In the genomic region with DNA sequence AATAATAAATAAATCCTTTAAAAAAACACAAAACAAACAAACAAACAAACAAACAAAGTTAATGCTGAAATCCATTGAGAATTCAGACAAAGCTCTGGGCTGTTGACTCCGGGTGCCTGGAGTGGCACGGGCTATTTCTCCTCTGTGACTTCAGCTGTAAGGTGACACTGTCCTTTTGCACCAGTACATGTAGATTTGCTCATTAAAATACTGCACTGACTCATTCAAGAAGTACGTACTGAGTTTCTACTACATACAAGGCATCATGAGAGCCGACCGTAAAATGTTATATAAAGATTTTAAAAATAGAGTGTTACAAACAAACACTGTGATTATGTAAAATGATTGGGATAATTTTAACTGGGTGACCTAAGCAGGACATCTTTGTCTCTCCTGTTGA, we compare ENCODE assay signal across 16 mouse cellular contexts.
"Had no signal": no experiment of that assay in that cellular context is flagged by ENCODE, and none has a peak within 500 bp of the region (broad histone marks: within the 10 kb centered on the region; RNA-seq: fewer than 3 reads in every experiment).

No protein-coding gene starts in this region.

- ATAC-seq: midbrain, embryonic 16.5 days had no signal

- H3K4me2 ChIP-seq: lung, embryonic 14.5 days; midbrain, embryonic 12.5 days; neural tube, embryonic 13.5 days; neural tube, embryonic 15.5 days had no signal

- H3K9me3 ChIP-seq: midbrain, embryonic 10.5 days; midbrain, embryonic 12.5 days; neural tube, embryonic 13.5 days; neural tube, embryonic 15.5 days had no signal

- H3K27ac ChIP-seq: midbrain, embryonic 10.5 days; midbrain, embryonic 12.5 days; neural tube, embryonic 13.5 days; neural tube, embryonic 15.5 days had no signal

- H3K9ac ChIP-seq: lung, embryonic 14.5 days; midbrain, embryonic 12.5 days; neural tube, embryonic 13.5 days; neural tube, embryonic 15.5 days had no signal

- DNase-seq: lung, adult 18-20 months; lung, embryonic 14.5 days; lung, postnatal 10 days; lung, postnatal 4 days; midbrain, embryonic 14.5 days; right cerebral cortex, postnatal 14 days; spleen, adult 18-20 months; thymus, adult 18-20 months; thymus, postnatal 14 days; thymus, postnatal 4 days had no signal

- H3K4me3 ChIP-seq: midbrain, embryonic 10.5 days; midbrain, embryonic 12.5 days; myocyte; neural tube, embryonic 13.5 days; neural tube, embryonic 15.5 days had no signal

- H3K27me3 ChIP-seq: midbrain, embryonic 12.5 days; neural tube, embryonic 13.5 days; neural tube, embryonic 15.5 days had no signal

- H3K4me1 ChIP-seq: midbrain, embryonic 10.5 days; midbrain, embryonic 12.5 days; neural tube, embryonic 13.5 days; neural tube, embryonic 15.5 days had no signal

- H3K36me3 ChIP-seq: midbrain, embryonic 10.5 days; midbrain, embryonic 12.5 days; neural tube, embryonic 13.5 days; neural tube, embryonic 15.5 days had no signal
